Mouse (Mus musculus) megakaryocyte, embryonic 14.5 days (primary cell): ENCODE measurements around the gene Nicn1. TPM values are rescaled to one million over a fixed set of nuclear protein-coding genes. Genes with fewer than 3 reads are reported as not detected.

Experiments
- H3K27me3 ChIP-seq: replicated peaks from 2 replicates; pipeline ENCODE3; 2012; ENCODE audit warnings: inconsistent platforms
- H3K36me3 ChIP-seq: replicated peaks from 2 replicates; pipeline ENCODE3; 2012; ENCODE audit warnings: low read length, inconsistent platforms, mixed read lengths
- H3K4me1 ChIP-seq: 2 replicates; pipeline ENCODE4 v1.6.1; 2012; ENCODE audit warnings: inconsistent platforms
- H3K4me3 ChIP-seq: replicated peaks from 2 replicates; pipeline ENCODE3; 2012; ENCODE audit warnings: moderate library complexity, mild to moderate bottlenecking, inconsistent platforms
- H3K9me3 ChIP-seq: 2 replicates; pipeline ENCODE4 v1.6.1; 2012; ENCODE audit warnings: inconsistent platforms
- FLI1 ChIP-seq: IDR thresholded peaks from 2 replicates; pipeline ENCODE4 v1.6.1; 2012; ENCODE audit warnings: low read length, inconsistent platforms, mixed read lengths
- GATA1 ChIP-seq: IDR thresholded peaks from 3 replicates; pipeline ENCODE4 v1.6.1; 2012; ENCODE audit warnings: mixed read lengths, low read length, inconsistent platforms, borderline replicate concordance
- polyA plus RNA-seq: library from polyadenylated mRNA; stranded (reverse); fragments of >175 nt; gene quantifications from 2 replicates; pipeline ENCODE4 v1.2.3, GENCODE M21; 2012; ENCODE audit warnings: low replicate concordance; ENCODE audit not compliant: insufficient read depth

The Nicn1 gene
- polyA plus RNA-seq, 1 experiment: not detected

GRCm38 (mm10) chr9:108337848-108338550, 47.8 kb downstream of the Nicn1 start:
- TF ChIP-seq FLI1: no peak
- TF ChIP-seq GATA1: no peak
- Histone ChIP-seq H3K4me3 (peak overlapping the region; percentile 92), H3K36me3 (peaks cover 51% of the 10 kb centered on the region), H3K4me1 (peaks cover 54% of the 10 kb centered on the region), H3K9me3 (no peaks in the 10 kb centered on the region), H3K27me3 (no peaks in the 10 kb centered on the region)

GRCm38 (mm10) chr9:108338551-108338885, 48.3 kb downstream of the Nicn1 start:
- peaks cover 46% of the 10 kb centered on the region for H3K36me3 ChIP-seq
- H3K9me3 ChIP-seq: no peaks in the 10 kb centered on the region
- H3K27me3 ChIP-seq: no peaks in the 10 kb centered on the region
- H3K4me3 ChIP-seq: peak overlapping the region; percentile 92
- H3K4me1 ChIP-seq: peaks cover 59% of the 10 kb centered on the region
- TF ChIP-seq FLI1 (no peak), GATA1 (no peak)

- Histone ChIP-seq H3K4me3 (peak within 1 kb of the TSS; percentile 92), H3K36me3 (peaks cover 40% of the 10 kb centered on the region), H3K9me3 (no peaks in the 10 kb centered on the region), H3K27me3 (no peaks in the 10 kb centered on the region), H3K4me1 (peaks cover 65% of the 10 kb centered on the region)
- TF ChIP-seq FLI1: no peak
- no peak for TF ChIP-seq GATA1
Measured at GRCm38 (mm10) chr9:108338886-108339781, 48.9 kb downstream of the Nicn1 start, which contains the start of gene Gpx1. TSS of gene Gpx1 (plus strand) at chr9:108338903.

GRCm38 (mm10) chr9:108339886-108340257, 49.6 kb downstream of the Nicn1 start:
- Histone ChIP-seq H3K4me3 (peak overlapping the region; percentile 92), H3K36me3 (peaks cover 33% of the 10 kb centered on the region), H3K9me3 (no peaks in the 10 kb centered on the region), H3K4me1 (peaks cover 70% of the 10 kb centered on the region), H3K27me3 (no peaks in the 10 kb centered on the region)
- no peak for TF ChIP-seq GATA1
- TF ChIP-seq FLI1: no peak

GRCm38 (mm10) chr9:108340258-108341138, 50.3 kb downstream of the Nicn1 start:
- peaks cover 26% of the 10 kb centered on the region for H3K36me3 ChIP-seq
- H3K9me3 ChIP-seq: no peaks in the 10 kb centered on the region
- peak overlapping the region; percentile 92 for H3K4me3 ChIP-seq
- peaks cover 74% of the 10 kb centered on the region for H3K4me1 ChIP-seq
- TF ChIP-seq FLI1: no peak
- TF ChIP-seq GATA1: no peak
- H3K27me3 ChIP-seq: no peaks in the 10 kb centered on the region

- Histone ChIP-seq H3K4me1 (peaks cover 77% of the 10 kb centered on the region), H3K4me3 (peak overlapping the region; percentile 92), H3K36me3 (peaks cover 21% of the 10 kb centered on the region), H3K9me3 (no peaks in the 10 kb centered on the region), H3K27me3 (no peaks in the 10 kb centered on the region)
- no peak for TF ChIP-seq FLI1
- TF ChIP-seq GATA1: no peak
Measured at GRCm38 (mm10) chr9:108341139-108341475, 50.9 kb downstream of the Nicn1 start.

- TF ChIP-seq FLI1: no peak
- no peak for TF ChIP-seq GATA1
- Histone ChIP-seq H3K4me1 (peaks cover 78% of the 10 kb centered on the region), H3K4me3 (peak overlapping the region; percentile 92), H3K27me3 (no peaks in the 10 kb centered on the region), H3K36me3 (peaks cover 18% of the 10 kb centered on the region), H3K9me3 (no peaks in the 10 kb centered on the region)
Measured at GRCm38 (mm10) chr9:108341801-108342200, 51.6 kb downstream of the Nicn1 start.

GRCm38 (mm10) chr9:108342301-108342831, 52.1 kb downstream of the Nicn1 start:
- Histone ChIP-seq H3K36me3 (peaks cover 18% of the 10 kb centered on the region), H3K4me3 (peak overlapping the region; percentile 69), H3K4me1 (peaks cover 84% of the 10 kb centered on the region), H3K9me3 (no peaks in the 10 kb centered on the region), H3K27me3 (no peaks in the 10 kb centered on the region)
- TF ChIP-seq GATA1: no peak
- TF ChIP-seq FLI1: no peak

- peaks cover 75% of the 10 kb centered on the region for H3K4me1 ChIP-seq
- H3K4me3 ChIP-seq: no peak overlapping the region
- TF ChIP-seq GATA1 (no peak), FLI1 (no peak)
- peaks cover 14% of the 10 kb centered on the region for H3K36me3 ChIP-seq
- no peaks in the 10 kb centered on the region for H3K9me3 ChIP-seq
- no peaks in the 10 kb centered on the region for H3K27me3 ChIP-seq
Measured at GRCm38 (mm10) chr9:108343331-108343730, 53.1 kb downstream of the Nicn1 start.

- Histone ChIP-seq H3K4me1 (peaks cover 75% of the 10 kb centered on the region), H3K9me3 (no peaks in the 10 kb centered on the region), H3K4me3 (no peak overlapping the region), H3K36me3 (peaks cover 11% of the 10 kb centered on the region), H3K27me3 (no peaks in the 10 kb centered on the region)
- TF ChIP-seq GATA1: no peak
- TF ChIP-seq FLI1: no peak
Measured at GRCm38 (mm10) chr9:108343835-108344234, 53.6 kb downstream of the Nicn1 start.
